Mouse (Mus musculus): Measurements from ENCODE around the gene Mthfr. TPM values are rescaled to one million over a fixed set of nuclear protein-coding genes. Genes with fewer than 3 reads are reported as not detected.
A peak's percentile ranks its signal among the peaks of the same experiment; 100 is the strongest.

The Mthfr gene
- polyA plus RNA-seq (2012; rRNA removed) (9.1 and 9.2 TPM in 2 replicates), polyA plus RNA-seq (2014; fragmentation: Nextera tagmentation; extraction: Ambion mirVana) (7.0 and 7.7 TPM in 2 replicates)

GRCm38 (mm10) chr4:148038600-148039253 is at the start of gene Mthfr, which contains the start of gene Clcn6:
Gene Mthfr (plus strand): TSS chr4:148039077.
Gene Clcn6 (minus strand): TSS chr4:148038821.
- peak; percentile 90 for ATAC-seq (ENCODE audit: insufficient read depth)
- Histone ChIP-seq H3K4me3 (ENCODE audit: insufficient read depth in 1 of 2, low read depth in 2 of 2, low read length in 2 of 2) (peak within 1 kb of the TSS; percentile 82 to 85), H3K4me1 (replicated peaks; ENCODE audit: control insufficient read depth in 2 of 2, insufficient read depth in 2 of 2, low read length in 1 of 2) (peaks cover 27 to 37% of the 10 kb centered on the region in 2 experiments), H3K4me2 (ENCODE audit: low read depth) (peak within 1 kb of the TSS; percentile 98), H3K36me3 (replicated peaks; ENCODE audit: control insufficient read depth, insufficient read depth, low read depth) (peaks cover 7% of the 10 kb centered on the region; the same call in 1 of the 2 replicates), H3K9ac (replicated peaks) (peak within 1 kb of the TSS; percentile 97), H3K27me3 (ENCODE audit: control insufficient read depth, insufficient read depth, low read length) (no peaks in the 10 kb centered on the region), H3K27ac (peak within 1 kb of the TSS; percentile 98), H3K9me3 (ENCODE audit: control insufficient read depth, low read length) (no peaks in the 10 kb centered on the region)
- DNase-seq (ENCODE audit: low read depth in 3 of 3, low spot score in 3 of 3), result peak; percentile 98
- under 1% methylated on average over 54 of the region's 54 CpGs for WGBS (ENCODE audit: insufficient replicate concordance)
- TF ChIP-seq EP300 (IDR thresholded peaks at IDR 0.05; ENCODE audit: low read depth) (no peak), CTCF (IDR thresholded peaks at IDR 0.05; ENCODE audit: low read depth) (peak; percentile 3; the same call in 1 of the 2 replicates)

GRCm38 (mm10) chr4:147993571-147994095 is 45.2 kb upstream of the Mthfr start:
- no peaks in the 10 kb centered on the region for H3K4me1 ChIP-seq (replicated peaks; ENCODE audit: control insufficient read depth in 2 of 2, insufficient read depth in 2 of 2, low read length in 1 of 2)
- WGBS (ENCODE audit: insufficient replicate concordance), result 39% methylated on average over 7 of the region's 7 CpGs
- ATAC-seq (ENCODE audit: insufficient read depth) (no peak), DNase-seq (ENCODE audit: low read depth in 3 of 3, low spot score in 3 of 3) (no peak)
- H3K36me3 ChIP-seq (replicated peaks; ENCODE audit: control insufficient read depth, insufficient read depth, low read depth), result no peaks in the 10 kb centered on the region
- TF ChIP-seq CTCF (IDR thresholded peaks at IDR 0.05; ENCODE audit: low read depth) (no peak), EP300 (IDR thresholded peaks at IDR 0.05; ENCODE audit: low read depth) (no peak)
- H3K27me3 ChIP-seq (ENCODE audit: control insufficient read depth, insufficient read depth, low read length), result no peaks in the 10 kb centered on the region
- no peak overlapping the region for H3K4me3 ChIP-seq (ENCODE audit: insufficient read depth in 1 of 2, low read depth in 2 of 2, low read length in 2 of 2)
- no peaks in the 10 kb centered on the region for H3K9me3 ChIP-seq (ENCODE audit: control insufficient read depth, low read length)
- no peak overlapping the region for H3K9ac ChIP-seq (replicated peaks)
- H3K27ac ChIP-seq, result no peak overlapping the region
- no peak overlapping the region for H3K4me2 ChIP-seq (ENCODE audit: low read depth)

- Histone ChIP-seq H3K4me2 (ENCODE audit: low read depth) (no peak overlapping the region), H3K9ac (replicated peaks) (no peak overlapping the region), H3K36me3 (replicated peaks; ENCODE audit: control insufficient read depth, insufficient read depth, low read depth) (no peaks in the 10 kb centered on the region), H3K9me3 (ENCODE audit: control insufficient read depth, low read length) (no peaks in the 10 kb centered on the region), H3K4me3 (ENCODE audit: insufficient read depth in 1 of 2, low read depth in 2 of 2, low read length in 2 of 2) (no peak overlapping the region), H3K27ac (no peak overlapping the region), H3K27me3 (ENCODE audit: control insufficient read depth, insufficient read depth, low read length) (no peaks in the 10 kb centered on the region), H3K4me1 (replicated peaks; ENCODE audit: control insufficient read depth in 2 of 2, insufficient read depth in 2 of 2, low read length in 1 of 2) (no peaks in the 10 kb centered on the region)
- TF ChIP-seq CTCF (IDR thresholded peaks at IDR 0.05; ENCODE audit: low read depth), result no peak
- no peak for TF ChIP-seq EP300 (IDR thresholded peaks at IDR 0.05; ENCODE audit: low read depth)
- ATAC-seq (ENCODE audit: insufficient read depth), result no peak
- DNase-seq (ENCODE audit: low read depth in 3 of 3, low spot score in 3 of 3), result no peak
- WGBS (ENCODE audit: insufficient replicate concordance), result 62% methylated on average over 3 of the region's 3 CpGs
These were observed 43.6 kb upstream of the Mthfr start for GRCm38 (mm10) chr4:147995311-147995710.

GRCm38 (mm10) chr4:148000202-148000772 is 38.6 kb upstream of the Mthfr start, which contains the start of gene Nppa:
Gene Nppa (plus strand): TSS chr4:148000722.
- ATAC-seq (ENCODE audit: insufficient read depth) (no peak), DNase-seq (ENCODE audit: low read depth in 3 of 3, low spot score in 3 of 3) (no peak)
- H3K4me2 ChIP-seq (ENCODE audit: low read depth), result no peak within 1 kb of the TSS
- no peak within 1 kb of the TSS for H3K4me3 ChIP-seq (ENCODE audit: insufficient read depth in 1 of 2, low read depth in 2 of 2, low read length in 2 of 2)
- no peaks in the 10 kb centered on the region for H3K27me3 ChIP-seq (ENCODE audit: control insufficient read depth, insufficient read depth, low read length)
- TF ChIP-seq EP300 (IDR thresholded peaks at IDR 0.05; ENCODE audit: low read depth) (no peak), CTCF (IDR thresholded peaks at IDR 0.05; ENCODE audit: low read depth) (no peak)
- H3K9ac ChIP-seq (replicated peaks), result no peak within 1 kb of the TSS
- 29% methylated on average over 12 of the region's 12 CpGs for WGBS (ENCODE audit: insufficient replicate concordance)
- H3K27ac ChIP-seq, result no peak within 1 kb of the TSS
- H3K4me1 ChIP-seq (replicated peaks; ENCODE audit: control insufficient read depth in 2 of 2, insufficient read depth in 2 of 2, low read length in 1 of 2), result no peaks in the 10 kb centered on the region
- no peaks in the 10 kb centered on the region for H3K9me3 ChIP-seq (ENCODE audit: control insufficient read depth, low read length)
- H3K36me3 ChIP-seq (replicated peaks; ENCODE audit: control insufficient read depth, insufficient read depth, low read depth), result no peaks in the 10 kb centered on the region

Measured in liver, embryonic 14.5 days (tissue).